Mouse (Mus musculus) heart, embryonic 12.5 days (tissue): ENCODE measurements at regions not wholly inside any gene's neighbourhood (a gene's known extent, or its start where the extent isn't known, plus 50 kb on each side); places are given as distances from the start of the nearest gene placed in this dataset.

Experiments
- ATAC-seq: fragments of 200-750 bp; cut with Nextera tagmentation; 2 replicates; pipeline ENCODE4 v1.8.0; 2017; ENCODE audit warnings: moderate TSS enrichment, moderate library complexity; ENCODE audit not compliant: insufficient number of reproducible peaks, low FRiP score
- H3K27ac ChIP-seq: fragments of 300-500 bp; sonication (generic); 2 replicates; pipeline ENCODE4 v1.5.1; 2016; ENCODE audit warnings: mild to moderate bottlenecking, moderate library complexity; ENCODE audit not compliant: poor library complexity, severe bottlenecking
- H3K27me3 ChIP-seq: fragments of 300-500 bp; sonication (generic); replicated peaks from 2 replicates; pipeline ENCODE4 v1.6.1; 2016; ENCODE audit warnings: mild to moderate bottlenecking, moderate library complexity
- H3K36me3 ChIP-seq: fragments of 300-500 bp; sonication (generic); 2 replicates; pipeline ENCODE4 v1.6.1; 2016; ENCODE audit warnings: mild to moderate bottlenecking, moderate library complexity
- H3K4me1 ChIP-seq: fragments of 300-500 bp; sonication (generic); replicated peaks from 2 replicates; pipeline ENCODE4 v1.6.1; 2016; ENCODE audit warnings: mild to moderate bottlenecking
- H3K4me2 ChIP-seq: fragments of 300-500 bp; sonication (generic); 2 replicates; pipeline ENCODE4 v1.6.1; 2016; ENCODE audit warnings: mild to moderate bottlenecking, moderate library complexity
- H3K4me3 ChIP-seq: fragments of 300-500 bp; sonication (generic); 2 replicates; pipeline ENCODE4 v1.5.1; 2016; ENCODE audit warnings: mild to moderate bottlenecking
- H3K9ac ChIP-seq: fragments of 300-500 bp; sonication (generic); 2 replicates; pipeline ENCODE4 v1.6.1; 2016; ENCODE audit warnings: mild to moderate bottlenecking, moderate library complexity
- H3K9me3 ChIP-seq: fragments of 300-500 bp; sonication (generic); replicated peaks from 2 replicates; pipeline ENCODE4 v1.6.1; 2016; ENCODE audit warnings: mild to moderate bottlenecking, moderate library complexity
- WGBS: fragments of 180-500 bp; shearing (Covaris S2); methylation state at CpG from one replicate; pipeline ENCODE4 v1.1.7; 2016; 5-methylcytosine and 5-hydroxymethylcytosine counted together

DNA sequence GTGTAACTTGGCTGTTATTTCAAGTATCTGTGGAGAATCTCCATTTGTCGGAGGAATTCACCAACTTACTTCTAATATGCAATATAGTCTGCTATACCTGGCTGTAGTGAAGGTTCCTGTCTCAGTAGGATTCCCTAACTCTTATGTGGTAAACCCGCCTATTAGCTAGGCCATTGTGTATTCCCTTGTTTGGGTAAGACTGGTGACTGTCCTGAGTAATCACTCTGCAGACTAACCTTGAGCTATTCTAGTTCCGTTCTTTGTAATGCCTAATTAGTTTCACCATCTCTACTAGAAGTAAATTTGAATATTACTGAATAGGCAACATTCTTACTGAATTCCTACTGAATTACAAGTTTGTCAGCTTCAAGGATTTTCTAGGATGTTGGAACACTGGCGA is 1380.8 kb upstream of the 1700008P02Rik start:
- no peaks in the 10 kb centered on the region for H3K36me3 ChIP-seq
- H3K4me1 ChIP-seq: no peaks in the 10 kb centered on the region
- ATAC-seq: no peak
- no peak overlapping the region for H3K9ac ChIP-seq
- no peaks in the 10 kb centered on the region for H3K27me3 ChIP-seq
- peaks cover 4% of the 10 kb centered on the region; the same call in 1 of the 2 replicates for H3K9me3 ChIP-seq
- H3K4me2 ChIP-seq: no peak overlapping the region
- H3K4me3 ChIP-seq: no peak overlapping the region
- H3K27ac ChIP-seq: no peak overlapping the region
- WGBS: 79% methylated on average over 4 of the region's 4 CpGs

DNA sequence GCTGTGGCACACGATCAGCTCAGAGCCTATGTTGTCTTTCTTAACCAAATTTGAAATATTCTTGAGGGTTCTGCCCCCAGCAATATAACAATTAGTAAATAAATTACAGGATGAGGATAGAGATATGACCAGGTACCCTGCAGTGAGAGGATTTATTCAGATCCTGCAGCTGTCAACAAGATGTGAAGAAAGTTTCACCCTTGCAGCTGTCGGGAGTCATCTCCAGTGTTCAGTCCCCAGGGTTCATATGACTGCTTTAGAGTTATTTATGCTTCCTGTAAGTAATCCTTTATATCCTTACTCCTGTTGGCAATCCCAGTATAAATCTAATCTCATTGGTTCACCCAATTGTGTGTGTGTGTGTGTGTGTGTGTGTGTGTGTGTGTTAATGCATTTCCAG is 1372.1 kb upstream of the 1700008P02Rik start:
- no peak overlapping the region for H3K9ac ChIP-seq
- no peaks in the 10 kb centered on the region for H3K9me3 ChIP-seq
- ATAC-seq: no peak
- no peak overlapping the region for H3K4me2 ChIP-seq
- H3K36me3 ChIP-seq: no peaks in the 10 kb centered on the region
- H3K27me3 ChIP-seq: no peaks in the 10 kb centered on the region
- H3K4me1 ChIP-seq: no peaks in the 10 kb centered on the region
- no peak overlapping the region for H3K4me3 ChIP-seq
- H3K27ac ChIP-seq: no peak overlapping the region
- WGBS: 77% methylated on average over 2 of the region's 2 CpGs

- Histone ChIP-seq H3K27ac (no peak overlapping the region), H3K27me3 (no peaks in the 10 kb centered on the region), H3K4me1 (no peaks in the 10 kb centered on the region), H3K4me2 (no peak overlapping the region), H3K9ac (no peak overlapping the region), H3K36me3 (no peaks in the 10 kb centered on the region), H3K4me3 (no peak overlapping the region), H3K9me3 (no peaks in the 10 kb centered on the region)
- WGBS: 61% methylated on average over 3 of the region's 3 CpGs
- ATAC-seq: no peak
Measured at GRCm38 (mm10) chr3:7973287-7973686, 1353.0 kb upstream of the 1700008P02Rik start.

DNA sequence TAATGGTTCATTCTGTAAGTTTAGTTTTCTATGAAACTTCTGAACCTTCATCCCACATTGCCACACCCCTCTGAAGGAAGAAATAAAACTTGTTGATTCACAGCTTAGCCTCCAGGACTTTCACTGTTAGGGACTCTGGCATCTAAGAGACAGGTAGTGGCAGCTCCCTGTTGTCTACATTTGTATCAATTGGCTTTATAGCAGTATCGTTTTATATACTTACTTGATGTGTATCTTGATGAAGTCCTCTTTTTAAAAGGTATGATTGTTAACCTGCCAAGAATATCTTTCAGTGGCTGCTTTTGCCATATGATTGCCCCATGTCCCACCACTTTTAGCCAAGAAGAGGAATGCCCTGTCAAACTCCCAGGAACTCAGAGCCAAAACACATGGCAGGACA is 1333.7 kb upstream of the 1700008P02Rik start:
- no peaks in the 10 kb centered on the region for H3K9me3 ChIP-seq
- no peak overlapping the region for H3K4me2 ChIP-seq
- H3K36me3 ChIP-seq: no peaks in the 10 kb centered on the region
- H3K4me3 ChIP-seq: no peak overlapping the region
- ATAC-seq: no peak
- WGBS: 81% methylated on average over 1 of the region's 1 CpGs
- no peak overlapping the region for H3K9ac ChIP-seq
- H3K4me1 ChIP-seq: no peaks in the 10 kb centered on the region
- no peaks in the 10 kb centered on the region for H3K27me3 ChIP-seq
- no peak overlapping the region for H3K27ac ChIP-seq

DNA sequence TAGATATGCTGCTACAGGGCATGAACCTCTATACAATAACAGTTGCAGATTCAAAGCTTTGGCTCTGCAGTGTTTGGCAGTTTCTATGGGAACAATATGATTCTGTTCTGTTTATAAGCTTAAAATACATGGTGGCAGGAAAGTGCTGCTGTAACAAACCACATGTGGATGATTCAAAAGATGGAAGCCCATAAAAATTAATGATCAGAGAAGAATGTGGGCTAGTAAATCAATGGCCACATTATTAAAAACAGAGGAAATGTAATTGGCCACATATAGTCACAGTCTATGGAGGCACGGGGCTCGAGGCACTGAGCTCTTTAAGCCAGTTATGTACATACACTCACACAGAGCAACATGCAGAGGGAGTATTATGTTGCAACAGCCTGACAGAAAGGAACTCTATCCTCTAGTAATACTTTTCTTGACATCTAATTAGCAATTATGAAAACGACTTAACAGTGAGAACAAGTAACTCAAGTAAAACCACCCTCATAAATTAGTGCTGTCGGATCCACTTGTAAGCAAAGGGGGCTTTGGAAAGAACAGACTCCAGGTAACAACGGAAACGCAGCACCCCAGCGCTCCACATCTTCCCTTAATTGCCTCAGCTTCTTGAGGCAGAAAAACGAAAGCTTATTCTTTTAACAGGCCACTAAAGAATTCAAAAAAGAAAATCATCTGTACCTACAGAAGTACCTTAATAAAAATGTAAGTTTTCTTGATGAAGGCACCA is 1323.6 kb upstream of the 1700008P02Rik start:
- Histone ChIP-seq H3K4me2 (no peak overlapping the region), H3K4me3 (no peak overlapping the region)
- 66% methylated on average over 8 of the region's 8 CpGs for WGBS

More for the DNA sequence above, 1323.6 kb upstream of the 1700008P02Rik start:
- no peak for ATAC-seq
- no peaks in the 10 kb centered on the region for H3K36me3 ChIP-seq
- H3K9me3 ChIP-seq: 0 out of 2 replicates have a peak, but pooled peaks cover 3% of the 10 kb centered on the region
- H3K27me3 ChIP-seq: no peaks in the 10 kb centered on the region
- H3K9ac ChIP-seq: no peak overlapping the region
- H3K4me1 ChIP-seq: no peaks in the 10 kb centered on the region
- no peak overlapping the region for H3K27ac ChIP-seq
